Mouse (Mus musculus): ENCODE measurements around the gene Gm14819. TPM values are rescaled to one million over a fixed set of nuclear protein-coding genes. Genes with fewer than 3 reads are reported as not detected.
"Not testable (repeated sequence)": the region's sequence is repeated elsewhere in the genome, so short reads cannot be mapped to it uniquely, and the experiment has no call there.

The Gm14819 gene
- not detected for total RNA-seq (2021)

DNA sequence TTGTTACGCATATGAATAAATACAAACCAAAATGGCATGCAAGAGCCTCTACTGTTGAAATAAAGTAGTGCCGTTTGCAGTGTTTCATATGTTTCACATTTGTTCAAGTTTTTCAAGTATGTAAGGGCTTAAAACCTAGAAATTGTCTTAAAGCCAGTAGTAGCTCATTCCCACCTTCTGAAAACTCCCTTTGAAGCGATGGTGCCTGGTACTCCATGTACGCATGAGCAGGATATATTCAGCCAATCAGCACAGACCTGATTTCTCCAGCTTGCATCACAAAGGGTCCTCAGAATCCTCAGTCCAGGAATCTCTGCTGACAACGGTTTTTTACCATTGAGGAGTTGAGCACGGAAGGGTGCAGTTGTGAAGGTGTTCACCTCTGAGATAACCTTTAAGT lies at the start of gene Gm14819:
Gene Gm14819, plus strand, starts transcription at position 301 of the 400 bp plus-strand sequence.
- DNase-seq = not testable (repeated sequence)

Data from heart, postnatal 4 days (tissue).